Mouse (Mus musculus) bone marrow, adult 2 months (tissue): ENCODE measurements around the gene Pla2g15. TPM values are rescaled to one million over a fixed set of nuclear protein-coding genes. Genes with fewer than 3 reads are reported as not detected.
A peak's percentile ranks its signal among the peaks of the same experiment; 100 is the strongest.

ENCODE experiments used
- H3K27ac ChIP-seq: fragments of 200-500 bp; 2 replicates; pipeline ENCODE4 v1.5.1; 2012; ENCODE audit warnings: low read depth, mild to moderate bottlenecking, control low read depth, inconsistent platforms, low read length; ENCODE audit not compliant: control insufficient read depth, poor library complexity, insufficient read depth
- H3K4me1 ChIP-seq: fragments of 200-500 bp; 2 replicates; pipeline ENCODE4 v1.6.1; 2011; ENCODE audit warnings: low read length; ENCODE audit not compliant: control insufficient read depth, insufficient read depth
- H3K4me3 ChIP-seq: fragments of 200-500 bp; replicated peaks from 2 replicates; pipeline ENCODE3; 2011; ENCODE audit warnings: mild to moderate bottlenecking, low read depth, low read length, control low read depth; ENCODE audit not compliant: control insufficient read depth
- CTCF ChIP-seq: fragments of 200-500 bp; IDR thresholded peaks from 2 replicates; pipeline ENCODE4 v1.5.1; 2011; ENCODE audit warnings: low read length, control low read depth; ENCODE audit not compliant: control insufficient read depth, insufficient read depth
- POLR2A ChIP-seq: fragments of 200-500 bp; IDR thresholded peaks from 2 replicates; pipeline ENCODE4 v1.6.1; 2011; ENCODE audit warnings: low read depth, mild to moderate bottlenecking, control low read depth, low read length, borderline replicate concordance; ENCODE audit not compliant: control insufficient read depth
- WGBS: fragments of 180-500 bp; shearing (Covaris S2); methylation state at CpG from one replicate; pipeline ENCODE4 v1.1.7; 2018; 5-methylcytosine and 5-hydroxymethylcytosine counted together
- polyA plus RNA-seq: library from polyadenylated mRNA; stranded (reverse); fragments of >200 nt; gene quantifications from 2 replicates; pipeline ENCODE4 v1.2.4, GENCODE M21; 2011; ENCODE audit warnings: low replicate concordance; ENCODE audit not compliant: missing spikeins, insufficient read depth, insufficient read length

Pla2g15 gene
- polyA plus RNA-seq, 1 experiment = 20.8 TPM

- TF ChIP-seq CTCF = no peak
- TF ChIP-seq POLR2A = no peak
- WGBS = 83% methylated on average over 4 of the region's 4 CpGs
- H3K4me1 ChIP-seq = no peaks in the 10 kb centered on the region; the same call in 1 of the 2 replicates
- H3K4me3 ChIP-seq = no peak overlapping the region
- H3K27ac ChIP-seq = no peak overlapping the region
Measured at GRCm38 (mm10) chr8:106131021-106131420, 19.2 kb upstream of the Pla2g15 start.

GRCm38 (mm10) chr8:106131488-106132222 lies 18.5 kb upstream of the Pla2g15 start:
- H3K4me3 ChIP-seq = no peak overlapping the region
- no peak for TF ChIP-seq CTCF
- no peak for TF ChIP-seq POLR2A
- WGBS = 60% methylated on average over 7 of the region's 7 CpGs
- no peak overlapping the region for H3K27ac ChIP-seq
- H3K4me1 ChIP-seq = no peaks in the 10 kb centered on the region; the same call in 1 of the 2 replicates

- TF ChIP-seq CTCF = no peak
- no peak for TF ChIP-seq POLR2A
- WGBS = 70% methylated on average over 11 of the region's 11 CpGs
- Histone ChIP-seq H3K4me1 (no peaks in the 10 kb centered on the region; the same call in 1 of the 2 replicates), H3K27ac (no peak overlapping the region), H3K4me3 (no peak overlapping the region)
Measured at GRCm38 (mm10) chr8:106132356-106132755, 17.8 kb upstream of the Pla2g15 start.

- Histone ChIP-seq H3K4me3 (no peak overlapping the region), H3K4me1 (no peaks in the 10 kb centered on the region; the same call in 1 of the 2 replicates), H3K27ac (no peak overlapping the region)
- TF ChIP-seq CTCF (no peak), POLR2A (no peak)
- WGBS = 61% methylated on average over 13 of the region's 13 CpGs
Measured at GRCm38 (mm10) chr8:106133526-106133925, 16.7 kb upstream of the Pla2g15 start.

GRCm38 (mm10) chr8:106133946-106134345 lies 16.3 kb upstream of the Pla2g15 start:
- Histone ChIP-seq H3K4me1 (no peaks in the 10 kb centered on the region; the same call in 1 of the 2 replicates), H3K4me3 (no peak overlapping the region), H3K27ac (no peak overlapping the region)
- 66% methylated on average over 6 of the region's 6 CpGs for WGBS
- TF ChIP-seq CTCF (no peak), POLR2A (no peak)

- TF ChIP-seq POLR2A (no peak), CTCF (no peak)
- Histone ChIP-seq H3K4me3 (no peak overlapping the region), H3K27ac (no peak overlapping the region), H3K4me1 (no peaks in the 10 kb centered on the region; the same call in 1 of the 2 replicates)
- WGBS = 42% methylated on average over 14 of the region's 14 CpGs
Measured at GRCm38 (mm10) chr8:106134751-106135571, 15.2 kb upstream of the Pla2g15 start.

GRCm38 (mm10) chr8:106135672-106136071 lies 14.5 kb upstream of the Pla2g15 start:
- TF ChIP-seq POLR2A (no peak), CTCF (no peak)
- 14% methylated on average over 19 of the region's 19 CpGs for WGBS
- Histone ChIP-seq H3K4me3 (no peak overlapping the region), H3K27ac (no peak overlapping the region), H3K4me1 (no peaks in the 10 kb centered on the region; the same call in 1 of the 2 replicates)

DNA sequence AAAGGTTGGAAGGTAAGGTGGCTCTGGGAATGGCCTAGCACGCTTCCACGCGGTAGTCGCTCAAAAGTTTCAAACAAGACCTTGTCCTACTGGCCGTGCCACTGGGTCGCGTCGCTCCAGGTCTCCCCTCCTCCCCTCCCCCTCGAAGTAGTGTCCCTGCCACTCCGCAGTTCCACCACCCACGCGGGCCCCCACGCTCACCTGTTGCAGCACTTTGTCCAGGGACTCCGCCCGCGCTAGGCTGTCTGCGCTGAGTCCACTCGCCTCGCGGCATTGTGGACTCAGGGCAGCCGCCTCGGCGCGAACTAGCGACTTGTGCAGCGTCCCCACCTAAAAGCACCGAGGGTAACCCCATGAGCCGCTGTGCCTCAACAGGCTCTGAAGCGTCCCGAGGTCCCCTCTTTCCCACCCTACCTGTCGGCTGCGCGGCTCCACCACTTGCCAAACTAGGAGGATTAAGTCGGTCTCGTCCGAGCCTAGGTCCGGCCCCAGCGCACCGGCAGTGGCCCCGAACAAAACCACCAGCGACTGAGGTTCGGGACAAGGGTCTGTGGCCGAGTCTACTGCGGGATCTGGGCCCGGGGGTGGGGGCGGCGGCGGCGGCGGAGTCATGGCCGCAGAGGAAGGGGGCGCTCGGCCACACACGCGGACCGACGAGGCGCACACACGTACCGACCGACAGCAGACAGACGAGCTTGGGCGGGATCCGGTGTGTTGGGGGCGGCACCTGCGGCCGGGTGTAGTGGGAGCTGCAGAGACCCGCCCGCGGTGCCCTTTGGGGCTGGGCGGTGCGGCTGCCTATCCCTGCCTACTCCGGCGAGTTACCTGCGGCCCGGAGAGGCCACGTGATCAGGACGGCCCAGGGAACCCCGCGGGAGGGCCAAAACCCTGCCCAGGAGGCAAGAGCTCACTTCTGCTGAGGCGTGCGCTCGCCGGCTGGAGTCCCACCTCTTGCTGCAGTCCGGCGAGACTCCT lies 13.8 kb upstream of the Pla2g15 start, which contains the start of gene Esrp2:
TSS of gene Esrp2 (minus strand) at position 819 of the 975 bp plus-strand sequence.
- Histone ChIP-seq H3K4me1 (no peaks in the 10 kb centered on the region; the same call in 1 of the 2 replicates), H3K4me3 (no peak within 1 kb of the TSS), H3K27ac (no peak within 1 kb of the TSS; the same call in 1 of the 2 replicates)
- 2% methylated on average over 86 of the region's 86 CpGs for WGBS
- TF ChIP-seq POLR2A = 0 out of 2 replicates have a peak, but pooled peaks have one; percentile 17
- no peak for TF ChIP-seq CTCF
